Mouse (Mus musculus) monocyte, adult 5-6 weeks (primary cell): Measurements from ENCODE around the gene Mzf1. TPM values are rescaled to one million over a fixed set of nuclear protein-coding genes. Genes with fewer than 3 reads are reported as not detected.
"Not testable (repeated sequence)": the region's sequence is repeated elsewhere in the genome, so short reads cannot be mapped to it uniquely, and the experiment has no call there.

Experiments
- ATAC-seq: fragments of 153-309, 156-312 bp; replicated peaks from 2 replicates; pipeline ENCODE4 v1.8.0; 2017; ENCODE audit warnings: mild to moderate bottlenecking; ENCODE audit not compliant: low TSS enrichment, insufficient number of reproducible peaks, severe bottlenecking, poor library complexity, low FRiP score
- total RNA-seq: library from RNA; stranded (forward); fragments of 200-1000, 200-491, 200-594 nt; gene quantifications from 3 replicates; pipeline ENCODE4 v1.2.3, GENCODE M21; 2017

Mzf1 gene
- 0.19 to 0.48 TPM in 2 of 3 replicates, not detected in the other for total RNA-seq

GRCm38 (mm10) chr7:13054287-13055010, at the start of gene Mzf1:
Gene Mzf1, minus strand, starts transcription at chr7:13054764.
- ATAC-seq = peak; percentile 86

GRCm38 (mm10) chr7:13095073-13095472, 40.5 kb upstream of the Mzf1 start, which contains the start of gene Vmn1r85:
Gene Vmn1r85, minus strand, starts transcription at chr7:13095173.
- no peak for ATAC-seq

- ATAC-seq = no peak
Observed at GRCm38 (mm10) chr7:13072293-13072692, 17.7 kb upstream of the Mzf1 start.

GRCm38 (mm10) chr7:13063399-13063798, 8.8 kb upstream of the Mzf1 start:
- not testable (repeated sequence) for ATAC-seq

- ATAC-seq = no peak
Observed at GRCm38 (mm10) chr7:13059536-13059935, 5.0 kb upstream of the Mzf1 start.

GRCm38 (mm10) chr7:13056913-13057700, 2.5 kb upstream of the Mzf1 start:
- no peak for ATAC-seq

GRCm38 (mm10) chr7:13053961-13054286, 640 bp downstream of the Mzf1 start:
- ATAC-seq = no peak

GRCm38 (mm10) chr7:13053501-13053900, 1.1 kb downstream of the Mzf1 start:
- ATAC-seq = no peak

- no peak for ATAC-seq
Observed at GRCm38 (mm10) chr7:13053001-13053400, 1.6 kb downstream of the Mzf1 start.

GRCm38 (mm10) chr7:13046084-13046483, 8.5 kb downstream of the Mzf1 start:
- ATAC-seq = peak; percentile 75

- no peak for ATAC-seq
Observed at GRCm38 (mm10) chr7:13044254-13044625, 10.3 kb downstream of the Mzf1 start.

- ATAC-seq = no peak
Observed at GRCm38 (mm10) chr7:13043445-13044253, 10.9 kb downstream of the Mzf1 start.

GRCm38 (mm10) chr7:13043120-13043444, 11.5 kb downstream of the Mzf1 start:
- no peak for ATAC-seq

GRCm38 (mm10) chr7:13042511-13042910, 12.1 kb downstream of the Mzf1 start:
- ATAC-seq = no peak

GRCm38 (mm10) chr7:13041256-13041655, 13.3 kb downstream of the Mzf1 start:
- no peak for ATAC-seq

GRCm38 (mm10) chr7:13039181-13039580, 15.4 kb downstream of the Mzf1 start:
- ATAC-seq = no peak

GRCm38 (mm10) chr7:13038621-13039169, 15.9 kb downstream of the Mzf1 start:
- ATAC-seq = 0 out of 2 replicates have a peak, but pooled peaks have one; percentile 4

GRCm38 (mm10) chr7:13037901-13038555, 16.5 kb downstream of the Mzf1 start, which contains the start of gene Ube2m:
Gene Ube2m, minus strand, starts transcription at chr7:13038275.
- ATAC-seq = peak; percentile 60

- no peak for ATAC-seq
Observed at GRCm38 (mm10) chr7:13037366-13037765, 17.2 kb downstream of the Mzf1 start.
